Mouse (Mus musculus) hindbrain, embryonic 13.5 days (tissue): ENCODE results near the gene Gabpb2. TPM values are rescaled to one million over a fixed set of nuclear protein-coding genes. Genes with fewer than 3 reads are reported as not detected.
"Not testable (repeated sequence)": the region's sequence is repeated elsewhere in the genome, so short reads cannot be mapped to it uniquely, and the experiment has no call there.

ENCODE experiments used
- ATAC-seq: fragments of 200-750 bp; cut with Nextera tagmentation; 2 replicates; pipeline ENCODE4 v1.8.0; 2017; ENCODE audit warnings: moderate TSS enrichment; ENCODE audit not compliant: low FRiP score
- H3K27ac ChIP-seq: fragments of 300-500 bp; sonication (generic); 2 replicates; pipeline ENCODE4 v1.5.1; 2015; ENCODE audit warnings: inconsistent platforms, mild to moderate bottlenecking, moderate library complexity
- H3K27me3 ChIP-seq: fragments of 300-500 bp; sonication (generic); 2 replicates; pipeline ENCODE4 v1.6.1; 2015; ENCODE audit warnings: mild to moderate bottlenecking, inconsistent platforms
- H3K36me3 ChIP-seq: fragments of 300-500 bp; sonication (generic); 2 replicates; pipeline ENCODE4 v1.6.1; 2015; ENCODE audit warnings: mild to moderate bottlenecking, inconsistent platforms
- H3K4me1 ChIP-seq: fragments of 300-500 bp; sonication (generic); replicated peaks from 2 replicates; pipeline ENCODE4 v1.6.1; 2015; ENCODE audit warnings: inconsistent platforms
- H3K4me2 ChIP-seq: fragments of 300-500 bp; sonication (generic); 2 replicates; pipeline ENCODE4 v1.6.1; 2015; ENCODE audit warnings: inconsistent platforms, mild to moderate bottlenecking, moderate library complexity
- H3K4me3 ChIP-seq: fragments of 300-500 bp; sonication (generic); 2 replicates; pipeline ENCODE4 v1.5.1; 2015; ENCODE audit warnings: mild to moderate bottlenecking, inconsistent platforms
- H3K9ac ChIP-seq: fragments of 300-500 bp; sonication (generic); 2 replicates; pipeline ENCODE4 v1.6.1; 2015; ENCODE audit warnings: mild to moderate bottlenecking, inconsistent platforms
- H3K9me3 ChIP-seq: fragments of 300-500 bp; sonication (generic); 2 replicates; pipeline ENCODE4 v1.6.1; 2016; ENCODE audit warnings: inconsistent platforms
- WGBS: fragments of 180-500 bp; shearing (Covaris S2); methylation state at CpG from one replicate; pipeline ENCODE4 v1.1.7; 2015; 5-methylcytosine and 5-hydroxymethylcytosine counted together
- microRNA-seq: library from miRNA; unstranded; fragments of <30 nt; microRNA quantifications from one replicate; pipeline ENCODE4, GENCODE M21; 2016
- polyA plus RNA-seq: library from polyadenylated mRNA; unstranded; fragments of >200 nt; fragmentation: Nextera tagmentation; extraction: Ambion mirVana; gene quantifications from 2 replicates; pipeline ENCODE4 v1.2.1, GENCODE M21; 2015

Gabpb2 gene
- polyA plus RNA-seq, 1 experiment from 2014 or later: 4.5 TPM

DNA sequence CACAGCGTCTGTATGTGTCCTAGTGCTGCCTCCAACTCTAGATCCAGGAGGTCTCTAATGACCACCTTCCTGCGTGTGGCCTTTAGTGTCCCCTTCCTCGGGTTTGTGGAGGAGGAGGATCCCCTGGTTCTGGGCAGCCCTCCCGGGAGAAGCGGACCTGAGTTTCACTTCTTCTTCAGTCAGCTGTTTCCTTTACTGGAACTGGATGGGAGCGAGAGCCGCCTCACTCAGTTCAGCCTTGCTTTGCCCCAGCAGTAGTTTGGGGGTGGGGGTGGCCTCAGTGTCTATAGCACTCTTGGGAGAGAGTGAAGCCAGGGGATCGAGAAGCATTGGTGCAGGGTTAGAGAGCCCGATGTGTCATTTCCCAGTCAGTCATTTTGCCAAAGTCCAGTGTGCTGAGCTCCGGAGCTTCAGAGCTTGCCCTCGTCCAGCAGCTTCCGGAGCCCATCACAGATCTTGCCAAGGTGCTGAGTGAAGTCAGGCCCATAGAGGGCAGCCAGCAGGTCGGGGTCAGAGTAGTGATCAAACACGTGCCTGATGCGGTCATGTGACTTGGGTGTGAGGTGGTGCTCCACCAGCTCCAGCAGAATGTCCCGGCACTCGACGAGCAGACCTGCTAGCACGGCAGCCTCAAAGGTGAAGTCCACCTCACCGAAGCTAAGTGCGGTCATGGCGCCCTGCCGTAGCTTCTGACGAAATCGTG, 78.0 kb downstream of the Gabpb2 start:
- ATAC-seq: no peak
- Histone ChIP-seq H3K36me3 (peaks cover 29% of the 10 kb centered on the region), H3K9me3 (no peaks in the 10 kb centered on the region), H3K27me3 (no peaks in the 10 kb centered on the region), H3K4me3 (no peak overlapping the region), H3K4me2 (no peak overlapping the region), H3K4me1 (peaks cover 22% of the 10 kb centered on the region), H3K9ac (no peak overlapping the region), H3K27ac (no peak overlapping the region)
- WGBS: 74% methylated on average over 25 of the region's 25 CpGs

DNA sequence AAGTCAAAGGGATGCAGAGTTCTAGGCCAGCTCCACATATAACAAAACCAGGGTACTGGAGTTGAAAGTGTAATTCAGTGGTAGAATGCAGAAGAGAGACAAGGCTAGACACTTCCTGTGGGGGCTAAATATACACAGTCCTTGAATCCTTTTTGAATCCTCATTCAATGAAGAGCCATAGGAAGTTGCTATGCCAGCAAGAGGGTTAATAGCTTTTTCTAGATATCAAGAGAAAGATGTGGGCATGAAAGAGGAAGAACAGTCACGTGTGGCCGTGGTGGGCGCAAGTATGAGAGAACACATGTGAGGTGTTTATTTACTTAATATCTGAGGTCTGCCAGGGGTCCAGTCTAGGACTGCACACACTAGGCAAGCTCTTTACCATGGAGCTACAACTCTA, 81.4 kb downstream of the Gabpb2 start:
- Histone ChIP-seq H3K9ac (no peak overlapping the region), H3K9me3 (no peaks in the 10 kb centered on the region), H3K4me1 (peaks cover 29% of the 10 kb centered on the region), H3K4me2 (no peak overlapping the region), H3K27me3 (no peaks in the 10 kb centered on the region), H3K4me3 (no peak overlapping the region), H3K36me3 (peaks cover 27% of the 10 kb centered on the region), H3K27ac (no peak overlapping the region)
- WGBS: 93% methylated on average over 3 of the region's 3 CpGs
- ATAC-seq: no peak

DNA sequence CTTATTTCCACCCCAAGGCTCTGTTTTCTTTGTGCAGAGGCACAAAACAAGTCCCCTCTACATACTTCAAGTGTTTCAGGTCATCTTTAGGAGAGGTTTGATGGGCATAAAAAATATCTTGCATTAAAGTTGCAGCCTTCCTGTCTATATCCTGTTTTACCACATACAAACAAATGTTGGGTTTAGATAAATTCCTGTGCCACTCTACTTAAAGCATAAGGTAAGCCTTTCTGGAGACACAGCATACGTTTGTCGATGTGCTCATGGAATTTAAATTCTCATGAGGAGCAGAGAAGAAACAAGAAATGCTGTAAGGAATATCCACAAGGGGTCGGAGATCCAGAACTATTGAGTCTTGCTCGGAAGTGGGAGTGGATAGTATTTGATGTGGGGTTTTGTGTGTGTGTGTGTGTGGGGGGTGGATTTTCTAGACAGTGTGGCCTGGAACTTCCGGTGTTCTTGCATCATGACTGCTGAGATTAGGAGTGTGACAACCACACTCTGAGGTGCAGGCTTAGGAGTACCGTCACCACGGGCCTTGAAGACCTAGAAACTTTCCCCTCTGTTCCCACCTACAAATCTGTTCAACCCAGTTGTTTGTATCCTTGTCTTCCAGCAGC, 82.2 kb downstream of the Gabpb2 start:
- 93% methylated on average over 7 of the region's 7 CpGs for WGBS
- H3K4me3 ChIP-seq: peak overlapping the region; percentile 36
- H3K9me3 ChIP-seq: no peaks in the 10 kb centered on the region
- H3K36me3 ChIP-seq: peaks cover 19% of the 10 kb centered on the region
- peaks cover 29% of the 10 kb centered on the region for H3K4me1 ChIP-seq
- peak overlapping the region; percentile 61 for H3K9ac ChIP-seq
- ATAC-seq: no peak
- H3K27ac ChIP-seq: no peak overlapping the region
- H3K4me2 ChIP-seq: peak overlapping the region; percentile 62
- no peaks in the 10 kb centered on the region for H3K27me3 ChIP-seq

DNA sequence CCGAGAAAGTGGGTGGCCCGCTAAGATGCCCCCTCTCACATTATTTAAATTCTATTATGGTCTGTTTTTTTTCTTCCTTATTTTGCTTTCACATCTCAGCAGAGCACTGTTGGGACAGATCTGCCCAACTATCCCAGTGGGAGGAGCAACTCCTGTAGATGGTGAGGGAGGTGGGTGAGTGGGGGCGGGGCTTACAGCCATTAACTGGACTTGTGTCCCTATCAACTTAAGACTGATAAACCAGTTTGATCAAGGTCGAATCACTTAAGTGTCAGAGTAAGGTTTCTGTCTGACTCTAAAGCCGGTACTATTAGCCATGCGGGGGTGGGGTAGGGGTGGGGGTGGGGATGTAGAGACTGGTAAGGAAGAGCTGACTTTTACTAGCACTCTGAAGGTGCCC, 82.7 kb downstream of the Gabpb2 start:
- H3K4me1 ChIP-seq: peaks cover 29% of the 10 kb centered on the region
- H3K27me3 ChIP-seq: no peaks in the 10 kb centered on the region
- peak overlapping the region; percentile 62 for H3K4me2 ChIP-seq
- H3K4me3 ChIP-seq: peak overlapping the region; percentile 36
- no peak overlapping the region for H3K27ac ChIP-seq
- peaks cover 19% of the 10 kb centered on the region for H3K36me3 ChIP-seq
- peak overlapping the region; percentile 61 for H3K9ac ChIP-seq
- ATAC-seq: 0 out of 2 replicates have a peak, but pooled peaks have one; percentile 12
- 35% methylated on average over 6 of the region's 6 CpGs for WGBS
- H3K9me3 ChIP-seq: no peaks in the 10 kb centered on the region

DNA sequence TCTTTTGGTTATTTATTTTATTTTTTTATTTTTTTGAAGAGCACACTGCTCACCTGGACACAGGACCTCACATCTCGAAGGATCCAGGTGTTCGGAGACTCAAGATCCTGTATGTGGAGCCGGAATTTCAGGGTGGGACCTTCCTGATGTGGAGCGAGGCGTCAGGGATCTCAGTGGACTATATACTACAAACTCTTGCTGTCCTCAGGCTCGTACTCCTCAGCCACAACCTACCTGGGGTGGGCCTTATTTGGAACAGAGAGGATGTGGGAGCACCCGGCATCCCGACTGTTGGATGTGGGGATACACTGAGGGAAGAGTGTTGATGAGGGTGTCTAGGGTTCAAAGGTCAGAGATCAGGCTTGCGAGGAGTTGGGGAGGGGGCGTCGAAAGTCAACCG, 83.6 kb downstream of the Gabpb2 start:
- H3K27me3 ChIP-seq, H3K9ac ChIP-seq, H3K4me2 ChIP-seq, H3K9me3 ChIP-seq, H3K27ac ChIP-seq: not testable (repeated sequence)
- Histone ChIP-seq H3K4me3 (peak overlapping the region; percentile 67), H3K36me3 (peaks cover 21% of the 10 kb centered on the region), H3K4me1 (peaks cover 29% of the 10 kb centered on the region)
- peak; percentile 72 for ATAC-seq
- no CpG with 5 or more reads among the region's 12 CpGs for WGBS

DNA sequence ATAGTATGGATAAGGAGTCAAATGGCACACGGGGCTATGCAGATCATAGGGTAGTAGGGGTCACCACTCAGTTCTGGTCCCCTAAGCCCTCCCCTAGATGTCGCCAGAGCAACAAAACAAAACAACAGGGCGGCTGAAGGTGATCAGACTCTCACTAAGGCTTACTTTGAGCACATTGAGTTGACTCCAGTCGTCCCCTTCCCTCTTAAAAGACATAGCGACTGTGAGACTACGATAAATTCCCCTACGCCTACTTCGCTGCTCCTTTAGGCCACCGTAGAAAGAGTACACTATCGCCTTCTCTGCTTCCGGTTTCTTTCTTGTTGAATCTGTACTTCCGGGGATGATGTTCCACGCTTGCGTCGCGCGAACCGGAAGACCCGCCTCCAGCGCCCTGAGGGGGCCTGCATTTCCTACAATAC, 84.0 kb downstream of the Gabpb2 start, which contains the start of the genes Scnm1 and Lysmd1:
Scnm1 (minus strand) TSS at position 332 of the 422 bp plus-strand sequence.
Lysmd1 (plus strand) TSS at position 409 of the 422 bp plus-strand sequence.
- Histone ChIP-seq H3K4me2 (peak within 1 kb of the TSS; percentile 86), H3K4me1 (peaks cover 29% of the 10 kb centered on the region), H3K36me3 (peaks cover 24% of the 10 kb centered on the region), H3K27ac (peak within 1 kb of the TSS; percentile 86), H3K4me3 (peak within 1 kb of the TSS; percentile 67), H3K9me3 (no peaks in the 10 kb centered on the region), H3K9ac (peak within 1 kb of the TSS; percentile 88), H3K27me3 (no peaks in the 10 kb centered on the region)
- peak; percentile 92 for ATAC-seq
- WGBS: under 1% methylated on average over 20 of the region's 20 CpGs

DNA sequence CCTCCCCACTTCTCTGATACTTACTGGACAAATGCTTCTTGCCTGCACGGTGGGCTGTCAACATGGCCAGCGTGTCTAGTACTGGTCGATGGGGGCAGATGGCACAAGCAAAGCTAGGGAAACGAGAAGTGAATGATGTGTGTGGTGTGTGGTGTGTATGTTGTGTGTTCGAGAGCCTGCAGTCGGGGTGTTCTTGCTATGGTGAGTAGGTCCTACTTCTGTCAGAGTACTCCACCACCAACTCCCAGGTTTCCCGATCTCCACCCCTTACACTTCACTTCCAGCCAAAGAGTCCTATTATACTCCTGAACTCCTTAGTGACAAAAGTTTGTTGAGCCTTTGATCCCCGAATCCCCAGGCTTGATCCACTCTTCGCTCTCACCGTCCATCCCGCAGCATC, 84.5 kb downstream of the Gabpb2 start:
- ATAC-seq: peak; percentile 18; the same call in 1 of the 2 replicates
- 65% methylated on average over 11 of the region's 11 CpGs for WGBS
- peak overlapping the region; percentile 86 for H3K4me2 ChIP-seq
- peaks cover 29% of the 10 kb centered on the region for H3K4me1 ChIP-seq
- H3K27ac ChIP-seq: peak overlapping the region; percentile 86
- peak overlapping the region; percentile 88 for H3K9ac ChIP-seq
- peaks cover 29% of the 10 kb centered on the region for H3K36me3 ChIP-seq
- H3K27me3 ChIP-seq: no peaks in the 10 kb centered on the region
- H3K4me3 ChIP-seq: peak overlapping the region; percentile 67
- no peaks in the 10 kb centered on the region for H3K9me3 ChIP-seq

DNA sequence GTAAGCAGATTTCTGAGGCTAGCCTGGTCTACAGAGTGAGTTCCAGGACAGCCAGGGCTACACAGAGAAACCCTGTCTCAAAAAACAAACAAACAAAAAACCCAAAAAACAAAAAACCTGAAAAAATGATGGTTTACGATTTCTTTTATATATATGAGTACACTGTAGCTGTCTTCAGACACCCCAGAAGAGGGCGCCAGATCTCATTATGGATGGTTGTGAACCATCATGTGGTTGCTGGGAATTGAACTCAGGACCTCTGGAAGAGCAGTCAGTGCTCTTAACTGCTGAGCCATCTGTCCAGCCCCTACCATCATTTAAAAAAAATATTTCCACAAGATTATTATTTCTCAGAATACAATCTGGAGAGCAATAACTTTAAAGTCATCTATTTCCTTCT, 85.3 kb downstream of the Gabpb2 start:
- H3K27me3 ChIP-seq, H3K9ac ChIP-seq, H3K4me2 ChIP-seq, ATAC-seq, H3K27ac ChIP-seq, H3K9me3 ChIP-seq: not testable (repeated sequence)
- Histone ChIP-seq H3K36me3 (peaks cover 27% of the 10 kb centered on the region), H3K4me3 (0 out of 2 replicates have a peak overlapping the region, but pooled peaks have one; percentile 67), H3K4me1 (peaks cover 29% of the 10 kb centered on the region)
- WGBS: 91% methylated on average over 2 of the region's 2 CpGs

Small RNA genes within 50 kb of the gene (microRNA-seq; reads per million reads assigned to microRNA genes)
- gene Mir8099-1: not detected

Other genes starting within 250 kb of the Gabpb2 start
- 23.2 and 24.7 TPM in 2 replicates for gene Pi4kb, start 243.2 kb downstream of the Gabpb2 start, polyA plus RNA-seq
- gene Zfp687, start 202.5 kb downstream of the Gabpb2 start, polyA plus RNA-seq: 21.6 and 22.8 TPM in 2 replicates
- 269 and 277 TPM in 2 replicates for gene Psmd4, start 175.3 kb downstream of the Gabpb2 start, polyA plus RNA-seq
- 15.4 and 16.7 TPM in 2 replicates for gene Pip5k1a, start 111.0 kb downstream of the Gabpb2 start, polyA plus RNA-seq
- gene Vps72, start 106.9 kb downstream of the Gabpb2 start, polyA plus RNA-seq: 219 and 221 TPM in 2 replicates
- gene Tmod4, start 93.4 kb downstream of the Gabpb2 start, polyA plus RNA-seq: 0.99 and 1.5 TPM in 2 replicates
- 95.9 and 97.1 TPM in 2 replicates for gene Scnm1, start 83.9 kb downstream of the Gabpb2 start, polyA plus RNA-seq
- 36.8 and 38.4 TPM in 2 replicates for gene Lysmd1, start 83.8 kb downstream of the Gabpb2 start, polyA plus RNA-seq
- 2.8 and 3.1 TPM in 2 replicates for gene Tnfaip8l2, start 75.6 kb downstream of the Gabpb2 start, polyA plus RNA-seq
- 31.5 and 31.8 TPM in 2 replicates for gene Sema6c, start 57.5 kb downstream of the Gabpb2 start, polyA plus RNA-seq
- 65.5 and 68.9 TPM in 2 replicates for gene Cdc42se1, start 10.8 kb upstream of the Gabpb2 start, polyA plus RNA-seq
- 307 and 311 TPM in 2 replicates for gene Mllt11, start 14.3 kb upstream of the Gabpb2 start, polyA plus RNA-seq
- 0.19 and 0.26 TPM in 2 replicates for gene Gm128, start 23.7 kb upstream of the Gabpb2 start, polyA plus RNA-seq
- gene Bnipl, start 33.3 kb upstream of the Gabpb2 start, polyA plus RNA-seq: 0.13 and 0.25 TPM in 2 replicates
- 42.2 and 43.0 TPM in 2 replicates for gene Mindy1, start 63.4 kb upstream of the Gabpb2 start, polyA plus RNA-seq
- gene Prune1, start 64.2 kb upstream of the Gabpb2 start, polyA plus RNA-seq: 50.3 and 51.8 TPM in 2 replicates
- gene Anxa9, start 89.3 kb upstream of the Gabpb2 start, polyA plus RNA-seq: 0.31 and 0.38 TPM in 2 replicates
- 91.8 and 93.7 TPM in 2 replicates for gene Cers2, start 96.9 kb upstream of the Gabpb2 start, polyA plus RNA-seq
- 45.6 and 46.2 TPM in 2 replicates for gene Setdb1, start 139.3 kb upstream of the Gabpb2 start, polyA plus RNA-seq
- gene 4930558C23Rik, start 184.9 kb upstream of the Gabpb2 start, polyA plus RNA-seq: not detected in 2 replicates
- gene Arnt, start 216.5 kb upstream of the Gabpb2 start, polyA plus RNA-seq: 20.0 and 21.0 TPM in 2 replicates